ENCODE assay signal across 24 mouse cellular contexts in the genomic region with DNA sequence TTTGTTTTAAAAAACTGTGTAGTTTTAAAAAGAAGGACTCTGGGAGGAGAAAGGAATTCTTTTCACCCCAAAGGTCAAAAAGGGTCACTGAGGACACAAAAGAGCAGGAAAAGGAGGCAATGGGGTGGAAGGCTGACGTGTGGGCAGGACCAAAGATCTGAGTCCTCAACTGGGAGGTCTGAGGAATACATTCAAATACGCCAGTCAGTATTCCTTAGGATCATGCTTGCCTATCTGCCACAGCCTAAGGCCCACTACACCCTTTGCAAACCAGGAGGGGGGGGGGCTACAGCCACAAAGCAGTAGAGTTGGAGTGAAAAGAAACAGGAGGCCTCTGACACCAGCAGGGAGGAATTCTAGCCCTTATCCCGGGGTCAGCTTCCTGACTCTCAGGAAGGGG.
DNase-seq lines count a peak whose midpoint lies in the region; ATAC-seq lines count a peak whose summit lies in the region.
"Had no signal": no experiment of that assay in that cellular context is flagged by ENCODE, and none has a peak within 500 bp of the region (broad histone marks: within the 10 kb centered on the region; RNA-seq: fewer than 3 reads in every experiment).

No protein-coding gene starts in this region.

- 0 out of 2 replicates have a peak, but pooled peaks cover 3% of the 10 kb centered on the region for H3K4me1 ChIP-seq in hindbrain, embryonic 11.5 days (replicated peaks; ENCODE audit: control insufficient read depth, insufficient read depth, low read length)
- H3K4me1 ChIP-seq in hindbrain, embryonic 14.5 days (replicated peaks; ENCODE audit: control insufficient read depth, insufficient read depth, low read length), result no peaks in the 10 kb centered on the region
- H3K4me1 ChIP-seq in embryonic facial prominence, embryonic 11.5 days (ENCODE audit: control insufficient read depth, insufficient read depth, low read length), result no peaks in the 10 kb centered on the region
- H3K4me1 ChIP-seq in intestine, embryonic 15.5 days (replicated peaks), result no peaks in the 10 kb centered on the region

- ATAC-seq in hindbrain, embryonic 11.5 days (ENCODE audit: low FRiP score), result peak; percentile 47; the same call in 1 of the 2 replicates
- ATAC-seq in hindbrain, embryonic 14.5 days (ENCODE audit: low FRiP score), result no peak
- no peak for ATAC-seq in embryonic facial prominence, embryonic 11.5 days (replicated peaks; ENCODE audit: insufficient number of reproducible peaks, low FRiP score, low TSS enrichment, low read depth)
- ATAC-seq in intestine, embryonic 15.5 days, result no peak

- peak; percentile 7 for DNase-seq in hindbrain, embryonic 11.5 days (ENCODE audit: low spot score)
- DNase-seq in hindbrain, embryonic 14.5 days (ENCODE audit: low spot score), result no peak
- peak; percentile 53 for DNase-seq in Muller cell, postnatal 12 days (ENCODE audit: inconsistent ontology term)
- peak; percentile 5 for DNase-seq in ZHBTc4 (ENCODE audit: low read depth, low spot score)
- peak; percentile 10 for DNase-seq in embryonic facial prominence, embryonic 11.5 days (ENCODE audit: low spot score)
- no peak for DNase-seq in kidney, adult 11 months
- DNase-seq: adrenal gland, postnatal 14 days; B cell, adult 2 months; cerebellum, adult 9-10 months; gastrocnemius, postnatal 25 days; heart, adult 2 months; kidney, adult 2 months; left cerebral cortex, postnatal 4 days; lung, embryonic 14.5 days; lung, postnatal 36 days; right cerebral cortex, adult 18-20 months; right cerebral cortex, postnatal 4 days; thymus, postnatal 25 days had no signal

- no peaks in the 10 kb centered on the region for H3K36me3 ChIP-seq in hindbrain, embryonic 11.5 days (ENCODE audit: control insufficient read depth, insufficient read depth, low read length)
- no peaks in the 10 kb centered on the region for H3K36me3 ChIP-seq in hindbrain, embryonic 14.5 days (replicated peaks; ENCODE audit: control insufficient read depth, insufficient read depth)
- no peaks in the 10 kb centered on the region for H3K36me3 ChIP-seq in embryonic facial prominence, embryonic 11.5 days (replicated peaks; ENCODE audit: control insufficient read depth, insufficient read depth, low read depth, low read length)
- H3K36me3 ChIP-seq in intestine, embryonic 15.5 days, result no peaks in the 10 kb centered on the region
- H3K36me3 ChIP-seq: embryonic facial prominence, embryonic 15.5 days; limb, embryonic 15.5 days; neural tube, embryonic 12.5 days had no signal

- H3K4me2 ChIP-seq in hindbrain, embryonic 11.5 days (replicated peaks; ENCODE audit: low read depth, low read length), result no peak overlapping the region
- H3K4me2 ChIP-seq in hindbrain, embryonic 14.5 days (replicated peaks), result no peak overlapping the region
- no peak overlapping the region for H3K4me2 ChIP-seq in embryonic facial prominence, embryonic 11.5 days (ENCODE audit: low read depth, low read length)
- H3K4me2 ChIP-seq in intestine, embryonic 15.5 days (replicated peaks), result no peak overlapping the region
- H3K4me2 ChIP-seq: embryonic facial prominence, embryonic 15.5 days; limb, embryonic 15.5 days; lung, embryonic 14.5 days; neural tube, embryonic 12.5 days had no signal

- no peak overlapping the region for H3K4me3 ChIP-seq in hindbrain, embryonic 11.5 days (ENCODE audit: low read depth, low read length)
- no peak overlapping the region for H3K4me3 ChIP-seq in hindbrain, embryonic 14.5 days (replicated peaks; ENCODE audit: low read length)
- H3K4me3 ChIP-seq in embryonic facial prominence, embryonic 11.5 days (ENCODE audit: low read depth, low read length), result no peak overlapping the region
- no peak overlapping the region for H3K4me3 ChIP-seq in intestine, embryonic 15.5 days (replicated peaks)
- H3K4me3 ChIP-seq: embryonic facial prominence, embryonic 15.5 days; heart, adult 2 months; limb, embryonic 15.5 days; neural tube, embryonic 12.5 days had no signal

- H3K9ac ChIP-seq in hindbrain, embryonic 11.5 days (ENCODE audit: low read depth, low read length), result no peak overlapping the region
- no peak overlapping the region for H3K9ac ChIP-seq in hindbrain, embryonic 14.5 days
- H3K9ac ChIP-seq in embryonic facial prominence, embryonic 11.5 days (replicated peaks; ENCODE audit: low read length), result no peak overlapping the region
- no peak overlapping the region for H3K9ac ChIP-seq in intestine, embryonic 15.5 days
- H3K9ac ChIP-seq: embryonic facial prominence, embryonic 15.5 days; limb, embryonic 15.5 days; liver, embryonic 14.5 days; lung, embryonic 14.5 days; neural tube, embryonic 12.5 days had no signal

- no peaks in the 10 kb centered on the region for H3K27me3 ChIP-seq in hindbrain, embryonic 11.5 days (ENCODE audit: control insufficient read depth, insufficient read depth, low read length)
- H3K27me3 ChIP-seq in hindbrain, embryonic 14.5 days (ENCODE audit: control insufficient read depth, insufficient read depth, low read length), result peaks cover 4% of the 10 kb centered on the region; the same call in 1 of the 2 replicates
- H3K27me3 ChIP-seq in embryonic facial prominence, embryonic 11.5 days (ENCODE audit: control insufficient read depth, insufficient read depth, low read length), result no peaks in the 10 kb centered on the region; the same call in 1 of the 2 replicates
- H3K27me3 ChIP-seq in intestine, embryonic 15.5 days (replicated peaks), result no peaks in the 10 kb centered on the region
- H3K27me3 ChIP-seq: embryonic facial prominence, embryonic 15.5 days; limb, embryonic 15.5 days had no signal

- 8% methylated on average over 3 of the region's 3 CpGs for WGBS in hindbrain, embryonic 11.5 days
- WGBS in hindbrain, embryonic 14.5 days, result 19% methylated on average over 3 of the region's 3 CpGs
- 29% methylated on average over 3 of the region's 3 CpGs for WGBS in embryonic facial prominence, embryonic 11.5 days
- 58% methylated on average over 3 of the region's 3 CpGs for WGBS in intestine, embryonic 15.5 days

- H3K9me3 ChIP-seq in hindbrain, embryonic 11.5 days (ENCODE audit: control insufficient read depth, low read length), result no peaks in the 10 kb centered on the region
- H3K9me3 ChIP-seq in hindbrain, embryonic 14.5 days (ENCODE audit: control insufficient read depth, low read length), result no peaks in the 10 kb centered on the region
- H3K9me3 ChIP-seq in embryonic facial prominence, embryonic 11.5 days (replicated peaks; ENCODE audit: control insufficient read depth, low read length), result no peaks in the 10 kb centered on the region
- H3K9me3 ChIP-seq in intestine, embryonic 15.5 days, result no peaks in the 10 kb centered on the region
- H3K9me3 ChIP-seq: embryonic facial prominence, embryonic 15.5 days; limb, embryonic 15.5 days; neural tube, embryonic 12.5 days had no signal

- no peak overlapping the region for H3K27ac ChIP-seq in hindbrain, embryonic 11.5 days (ENCODE audit: low read depth, low read length)
- H3K27ac ChIP-seq in hindbrain, embryonic 14.5 days, result no peak overlapping the region
- no peak overlapping the region for H3K27ac ChIP-seq in embryonic facial prominence, embryonic 11.5 days (replicated peaks; ENCODE audit: low read depth, low read length)
- H3K27ac ChIP-seq in intestine, embryonic 15.5 days, result no peak overlapping the region
- H3K27ac ChIP-seq: embryonic facial prominence, embryonic 15.5 days; heart, adult 2 months; kidney, postnatal 0 days; limb, embryonic 15.5 days; liver, embryonic 14.5 days; neural tube, embryonic 12.5 days had no signal

Comparison
In these comparisons a context has a peak if more than half of its experiments do, and no peak if none do; other contexts are left out.
1. DNase-seq: peak in hindbrain, embryonic 11.5 days (single experiment), Muller cell, postnatal 12 days (single experiment), ZHBTc4 (single experiment) and embryonic facial prominence, embryonic 11.5 days (single experiment); none in hindbrain, embryonic 14.5 days (single experiment) and kidney, adult 11 months (single experiment).